Mouse (Mus musculus): ENCODE measurements at regions not wholly inside any gene's neighbourhood (a gene's known extent, or its start where the extent isn't known, plus 50 kb on each side); places are given as distances from the start of the nearest gene placed in this dataset.

DNA sequence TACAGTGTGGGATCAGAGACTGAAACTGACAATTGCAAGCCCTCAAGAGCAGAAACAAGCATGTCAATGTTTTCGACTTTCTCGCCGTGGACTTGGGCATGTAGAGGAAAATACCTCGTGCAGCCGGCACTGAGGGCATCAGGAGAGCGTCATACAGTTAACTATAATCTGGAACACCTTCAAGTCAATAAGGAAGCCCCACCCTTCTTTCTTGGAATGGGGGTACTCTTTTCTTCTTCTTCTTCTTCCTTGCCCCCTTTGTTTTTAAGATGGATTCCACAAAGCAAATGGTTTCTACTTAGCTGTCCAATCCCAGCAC lies 452.5 kb downstream of the Wdr11 start:
- no peak overlapping the region for H3K9ac ChIP-seq (replicated peaks; ENCODE audit: low read depth, low read length)
- no peaks in the 10 kb centered on the region for H3K36me3 ChIP-seq (ENCODE audit: control insufficient read depth, insufficient read depth, low read length)
- peaks cover 41% of the 10 kb centered on the region; the same call in 1 of the 2 replicates for H3K4me1 ChIP-seq (ENCODE audit: control insufficient read depth, insufficient read depth, low read length)

DNA sequence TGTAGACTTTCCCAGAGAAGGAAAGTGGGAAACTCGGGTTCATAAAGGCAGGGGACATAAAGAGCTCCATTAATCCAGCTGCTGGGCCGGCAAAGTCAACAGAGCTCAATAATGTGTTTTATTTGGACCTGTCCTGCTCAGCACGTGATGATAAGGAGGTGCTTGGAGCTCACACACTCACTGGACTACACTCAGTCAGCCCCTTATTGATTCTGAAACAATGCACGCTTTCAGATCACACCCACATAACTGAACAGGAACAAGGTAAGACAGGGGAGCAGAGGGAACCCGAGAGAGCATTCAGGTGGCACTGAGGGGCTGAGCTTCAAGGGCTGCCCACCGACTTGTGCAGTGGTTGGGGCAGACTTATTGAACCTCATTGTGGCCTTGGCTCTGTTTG lies 452.9 kb downstream of the Wdr11 start:
- WGBS = 60% methylated on average over 6 of the region's 6 CpGs

More for the DNA sequence above, 452.5 kb downstream of the Wdr11 start:
- H3K4me3 ChIP-seq (ENCODE audit: low read depth, low read length) = no peak overlapping the region
- no peak for ATAC-seq (ENCODE audit: insufficient number of reproducible peaks, insufficient read depth, low FRiP score, low read depth)
- 47% methylated on average over 6 of the region's 6 CpGs for WGBS
- peak overlapping the region; percentile 69; the same call in 1 of the 2 replicates for H3K27ac ChIP-seq (ENCODE audit: low read length)
- no peaks in the 10 kb centered on the region for H3K9me3 ChIP-seq (ENCODE audit: control insufficient read depth, low read depth, low read length)
- no peaks in the 10 kb centered on the region for H3K27me3 ChIP-seq (ENCODE audit: control insufficient read depth, insufficient read depth, low read length)
- H3K4me2 ChIP-seq (replicated peaks; ENCODE audit: low read depth, low read length) = no peak overlapping the region

DNA sequence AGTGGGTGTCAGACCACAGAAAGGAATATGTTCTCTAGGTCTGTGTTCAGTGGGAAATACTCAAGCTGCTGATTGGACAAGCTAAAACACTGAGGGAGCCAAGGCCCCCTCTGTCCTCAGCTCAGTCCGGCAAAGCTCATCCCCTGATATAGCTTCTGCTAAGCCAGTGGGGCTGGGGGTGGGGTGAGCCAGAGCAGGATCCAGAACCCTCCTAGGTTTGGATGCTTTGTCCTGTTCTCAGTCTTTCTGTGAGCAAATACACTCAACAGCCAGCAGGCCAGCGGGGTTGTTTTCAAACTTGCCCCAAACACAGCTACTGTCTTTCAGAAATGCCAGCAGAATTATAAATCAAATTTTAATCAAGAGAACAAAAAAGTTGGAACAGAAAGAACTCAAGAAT lies 454.4 kb downstream of the Wdr11 start:
- H3K9ac ChIP-seq (replicated peaks; ENCODE audit: low read depth, low read length) = no peak overlapping the region
- H3K4me1 ChIP-seq (ENCODE audit: control insufficient read depth, insufficient read depth, low read length) = peaks cover 33% of the 10 kb centered on the region; the same call in 1 of the 2 replicates
- no peaks in the 10 kb centered on the region for H3K36me3 ChIP-seq (ENCODE audit: control insufficient read depth, insufficient read depth, low read length)
- no peaks in the 10 kb centered on the region for H3K27me3 ChIP-seq (ENCODE audit: control insufficient read depth, insufficient read depth, low read length)
- no peak overlapping the region for H3K27ac ChIP-seq (ENCODE audit: low read length)
- H3K4me2 ChIP-seq (replicated peaks; ENCODE audit: low read depth, low read length) = no peak overlapping the region
- 62% methylated on average over 2 of the region's 2 CpGs for WGBS
- H3K4me3 ChIP-seq (ENCODE audit: low read depth, low read length) = no peak overlapping the region
- no peak for ATAC-seq (ENCODE audit: insufficient number of reproducible peaks, insufficient read depth, low FRiP score, low read depth)
- H3K9me3 ChIP-seq (ENCODE audit: control insufficient read depth, low read depth, low read length) = no peaks in the 10 kb centered on the region

More for the DNA sequence above, 452.9 kb downstream of the Wdr11 start:
- peak overlapping the region; percentile 69; the same call in 1 of the 2 replicates for H3K27ac ChIP-seq (ENCODE audit: low read length)
- peak; percentile 82 for ATAC-seq (ENCODE audit: insufficient number of reproducible peaks, insufficient read depth, low FRiP score, low read depth)
- H3K4me1 ChIP-seq (ENCODE audit: control insufficient read depth, insufficient read depth, low read length) = peaks cover 41% of the 10 kb centered on the region; the same call in 1 of the 2 replicates
- no peak overlapping the region for H3K4me2 ChIP-seq (replicated peaks; ENCODE audit: low read depth, low read length)
- H3K36me3 ChIP-seq (ENCODE audit: control insufficient read depth, insufficient read depth, low read length) = no peaks in the 10 kb centered on the region
- no peaks in the 10 kb centered on the region for H3K27me3 ChIP-seq (ENCODE audit: control insufficient read depth, insufficient read depth, low read length)
- H3K9ac ChIP-seq (replicated peaks; ENCODE audit: low read depth, low read length) = no peak overlapping the region
- no peaks in the 10 kb centered on the region for H3K9me3 ChIP-seq (ENCODE audit: control insufficient read depth, low read depth, low read length)
- H3K4me3 ChIP-seq (ENCODE audit: low read depth, low read length) = no peak overlapping the region

DNA sequence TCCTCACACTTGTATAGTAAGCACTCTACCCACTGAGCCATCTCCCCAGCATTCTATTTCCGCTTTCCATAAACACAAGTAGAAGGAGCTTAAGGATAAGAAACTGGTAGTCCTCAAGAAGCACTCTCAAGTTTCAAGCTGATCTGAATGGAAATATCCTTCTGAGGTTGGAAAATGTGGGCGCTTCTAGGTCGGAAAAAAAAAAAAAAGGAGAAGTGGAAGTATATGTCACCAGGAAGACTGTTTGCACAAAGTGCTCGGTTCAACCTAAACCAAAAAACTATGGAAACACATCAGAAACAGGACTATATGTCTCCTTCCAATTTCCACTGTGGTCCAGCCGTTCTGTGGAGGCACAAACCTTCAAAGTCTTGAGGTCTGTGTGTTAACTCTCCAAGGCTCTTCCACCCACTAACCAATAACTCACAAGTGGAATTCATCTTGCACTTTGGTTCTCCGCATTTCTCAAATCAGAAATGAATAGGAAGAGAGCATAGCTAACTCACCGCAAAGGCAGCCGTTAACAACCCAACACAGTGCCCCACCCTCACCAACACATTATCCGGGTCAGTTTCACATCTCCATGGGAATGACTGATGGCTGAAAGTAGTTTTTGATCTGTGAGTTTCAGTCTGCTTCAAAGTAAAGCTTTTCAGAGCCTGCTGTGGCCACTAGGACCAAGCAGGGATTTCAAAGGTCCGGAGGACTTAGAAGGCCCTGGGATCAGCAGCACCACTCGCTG lies 455.8 kb downstream of the Wdr11 start:
- H3K36me3 ChIP-seq (ENCODE audit: control insufficient read depth, insufficient read depth, low read length) = no peaks in the 10 kb centered on the region
- WGBS = 73% methylated on average over 11 of the region's 11 CpGs
- no peaks in the 10 kb centered on the region for H3K9me3 ChIP-seq (ENCODE audit: control insufficient read depth, low read depth, low read length)
- H3K4me1 ChIP-seq (ENCODE audit: control insufficient read depth, insufficient read depth, low read length) = peaks cover 24% of the 10 kb centered on the region; the same call in 1 of the 2 replicates
- H3K4me3 ChIP-seq (ENCODE audit: low read depth, low read length) = no peak overlapping the region
- H3K27ac ChIP-seq (ENCODE audit: low read length) = no peak overlapping the region
- no peaks in the 10 kb centered on the region for H3K27me3 ChIP-seq (ENCODE audit: control insufficient read depth, insufficient read depth, low read length)
- no peak overlapping the region for H3K9ac ChIP-seq (replicated peaks; ENCODE audit: low read depth, low read length)
- H3K4me2 ChIP-seq (replicated peaks; ENCODE audit: low read depth, low read length) = no peak overlapping the region
- no peak for ATAC-seq (ENCODE audit: insufficient number of reproducible peaks, insufficient read depth, low FRiP score, low read depth)

DNA sequence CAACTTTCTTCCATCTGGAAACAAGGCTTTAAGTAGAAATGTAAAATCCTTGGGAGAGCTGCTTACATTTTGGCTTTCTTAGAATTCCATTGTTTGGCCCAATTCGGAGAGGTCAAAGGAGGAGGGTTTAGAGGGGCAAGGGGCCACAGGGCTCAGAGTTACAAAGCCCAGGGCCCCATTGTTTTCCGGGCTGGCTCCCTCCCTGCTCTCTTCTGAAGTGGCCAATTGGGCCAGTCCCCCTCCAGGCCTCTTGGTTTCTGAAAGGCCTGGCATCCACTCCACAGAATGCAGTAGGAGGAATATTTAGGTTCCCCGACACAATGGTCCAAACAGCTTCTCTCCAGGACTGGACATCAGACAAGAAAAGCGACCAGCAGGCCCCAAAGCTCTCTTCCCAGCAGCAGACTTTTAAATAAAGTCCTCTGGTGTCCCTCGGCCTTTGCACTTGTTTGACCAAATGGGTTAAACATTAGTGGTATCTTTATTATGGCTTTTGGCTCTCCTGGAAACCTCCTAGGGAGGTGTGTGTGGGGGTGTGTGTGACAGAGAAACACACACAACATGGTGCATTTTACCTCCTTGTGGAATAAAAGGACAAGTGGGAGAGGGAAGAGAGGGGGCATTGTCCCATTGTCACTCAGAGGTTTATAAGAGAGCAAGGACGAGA lies 456.6 kb downstream of the Wdr11 start:
- Histone ChIP-seq H3K9me3 (ENCODE audit: control insufficient read depth, low read depth, low read length) (no peaks in the 10 kb centered on the region), H3K9ac (replicated peaks; ENCODE audit: low read depth, low read length) (no peak overlapping the region), H3K27me3 (ENCODE audit: control insufficient read depth, insufficient read depth, low read length) (no peaks in the 10 kb centered on the region), H3K4me3 (ENCODE audit: low read depth, low read length) (no peak overlapping the region), H3K27ac (ENCODE audit: low read length) (no peak overlapping the region), H3K36me3 (ENCODE audit: control insufficient read depth, insufficient read depth, low read length) (no peaks in the 10 kb centered on the region), H3K4me1 (ENCODE audit: control insufficient read depth, insufficient read depth, low read length) (peaks cover 19% of the 10 kb centered on the region; the same call in 1 of the 2 replicates), H3K4me2 (replicated peaks; ENCODE audit: low read depth, low read length) (no peak overlapping the region)
- 53% methylated on average over 6 of the region's 6 CpGs for WGBS
- ATAC-seq (ENCODE audit: insufficient number of reproducible peaks, insufficient read depth, low FRiP score, low read depth) = no peak

DNA sequence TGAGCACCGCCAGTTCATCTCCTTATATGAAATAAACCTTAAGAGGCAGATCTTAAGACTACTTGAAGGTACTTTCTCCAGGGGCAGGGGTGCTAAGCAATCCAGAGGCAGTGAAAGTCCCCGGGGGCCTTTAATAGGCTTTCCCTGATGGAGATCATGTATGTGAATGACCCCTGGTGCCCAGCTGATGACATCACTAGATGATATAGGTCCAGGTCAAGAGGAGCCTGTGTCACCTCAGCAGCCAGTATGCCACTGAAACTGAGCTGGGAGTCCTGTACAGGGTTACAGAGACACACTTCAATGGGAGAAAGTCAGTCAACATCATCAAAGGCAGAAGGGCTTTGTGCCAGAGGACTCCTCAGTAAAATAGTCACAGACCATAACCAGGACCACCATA lies 457.8 kb downstream of the Wdr11 start:
- no peak overlapping the region for H3K27ac ChIP-seq (ENCODE audit: low read length)

DNA sequence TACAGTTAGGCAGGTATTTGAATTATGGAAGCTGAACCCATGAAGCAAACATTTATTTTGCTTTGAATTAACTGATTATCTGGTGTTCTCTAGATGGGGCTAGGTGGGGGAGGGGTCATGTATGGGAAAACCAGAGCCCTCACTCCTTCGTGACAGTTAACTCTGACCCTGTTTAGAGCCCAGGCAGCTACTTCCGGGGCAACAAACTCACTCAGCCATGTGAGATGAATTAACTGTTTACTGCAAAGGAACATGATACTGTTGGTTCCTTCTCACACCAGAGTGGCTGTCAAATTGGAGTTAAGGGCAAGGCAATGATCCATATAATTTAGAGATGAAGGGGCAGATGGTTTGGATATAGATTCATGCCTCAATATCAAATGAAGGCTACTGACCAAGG lies 458.5 kb downstream of the Wdr11 start:
- Histone ChIP-seq H3K4me2 (replicated peaks; ENCODE audit: low read depth, low read length) (no peak overlapping the region), H3K27ac (ENCODE audit: low read length) (no peak overlapping the region), H3K9me3 (ENCODE audit: control insufficient read depth, low read depth, low read length) (no peaks in the 10 kb centered on the region), H3K27me3 (ENCODE audit: control insufficient read depth, insufficient read depth, low read length) (no peaks in the 10 kb centered on the region), H3K36me3 (ENCODE audit: control insufficient read depth, insufficient read depth, low read length) (no peaks in the 10 kb centered on the region), H3K9ac (replicated peaks; ENCODE audit: low read depth, low read length) (no peak overlapping the region), H3K4me3 (ENCODE audit: low read depth, low read length) (no peak overlapping the region), H3K4me1 (ENCODE audit: control insufficient read depth, insufficient read depth, low read length) (peaks cover 7% of the 10 kb centered on the region; the same call in 1 of the 2 replicates)
- 15% methylated on average over 2 of the region's 2 CpGs for WGBS
- ATAC-seq (ENCODE audit: insufficient number of reproducible peaks, insufficient read depth, low FRiP score, low read depth) = no peak

More for the DNA sequence above, 457.8 kb downstream of the Wdr11 start:
- ATAC-seq (ENCODE audit: insufficient number of reproducible peaks, insufficient read depth, low FRiP score, low read depth) = no peak
- Histone ChIP-seq H3K4me2 (replicated peaks; ENCODE audit: low read depth, low read length) (no peak overlapping the region), H3K9me3 (ENCODE audit: control insufficient read depth, low read depth, low read length) (no peaks in the 10 kb centered on the region), H3K4me3 (ENCODE audit: low read depth, low read length) (no peak overlapping the region), H3K9ac (replicated peaks; ENCODE audit: low read depth, low read length) (no peak overlapping the region), H3K4me1 (ENCODE audit: control insufficient read depth, insufficient read depth, low read length) (peaks cover 8% of the 10 kb centered on the region; the same call in 1 of the 2 replicates), H3K27me3 (ENCODE audit: control insufficient read depth, insufficient read depth, low read length) (no peaks in the 10 kb centered on the region), H3K36me3 (ENCODE audit: control insufficient read depth, insufficient read depth, low read length) (no peaks in the 10 kb centered on the region)
- 87% methylated on average over 2 of the region's 2 CpGs for WGBS

DNA sequence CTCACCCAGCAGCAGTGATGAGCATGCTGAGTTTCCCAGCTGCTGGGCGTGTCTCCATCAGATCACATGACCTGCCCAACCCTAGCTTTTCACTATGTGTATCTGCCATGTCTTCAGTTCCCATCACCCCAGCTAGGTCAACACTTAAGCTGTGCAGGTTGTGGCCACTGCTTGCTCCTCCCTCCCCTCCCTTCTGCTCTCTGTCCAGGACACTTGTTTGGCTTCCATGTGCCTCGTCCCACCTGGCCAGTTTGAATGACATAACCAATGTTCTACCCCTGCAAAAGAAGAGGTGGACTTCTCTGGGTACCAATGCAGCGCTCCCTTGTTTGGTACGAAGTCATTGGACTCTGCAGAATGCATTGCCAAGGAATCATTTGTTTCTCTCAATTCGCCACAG lies 460.7 kb downstream of the Wdr11 start:
- Histone ChIP-seq H3K4me1 (ENCODE audit: control insufficient read depth, insufficient read depth, low read length) (no peaks in the 10 kb centered on the region), H3K27me3 (ENCODE audit: control insufficient read depth, insufficient read depth, low read length) (no peaks in the 10 kb centered on the region), H3K9me3 (ENCODE audit: control insufficient read depth, low read depth, low read length) (no peaks in the 10 kb centered on the region), H3K36me3 (ENCODE audit: control insufficient read depth, insufficient read depth, low read length) (no peaks in the 10 kb centered on the region), H3K4me3 (ENCODE audit: low read depth, low read length) (no peak overlapping the region), H3K4me2 (replicated peaks; ENCODE audit: low read depth, low read length) (no peak overlapping the region), H3K9ac (replicated peaks; ENCODE audit: low read depth, low read length) (no peak overlapping the region), H3K27ac (ENCODE audit: low read length) (no peak overlapping the region)
- WGBS = 89% methylated on average over 5 of the region's 5 CpGs
- no peak for ATAC-seq (ENCODE audit: insufficient number of reproducible peaks, insufficient read depth, low FRiP score, low read depth)

Measured in stomach, embryonic 14.5 days (tissue).